Mouse (Mus musculus) right cerebral cortex, postnatal 4 days (tissue): ENCODE data around the gene Tmem138.
A peak's percentile ranks its signal among the peaks of the same experiment; 100 is the strongest.

Experiments
- DNase-seq: peaks from one replicate; pipeline ENCODE4 v3.0.0-alpha.2; 2022

Gene Tmem138

GRCm38 (mm10) chr19:10576690-10577561 is at the start of gene Tmem138, which contains the start of gene Cyb561a3:
Tmem138 (minus strand) TSS chr19:10577362.
Cyb561a3 (plus strand) TSS chr19:10577172.
- DNase-seq: peak; percentile 84

- no peak for DNase-seq
Observed at GRCm38 (mm10) chr19:10608573-10609240, 31.5 kb upstream of the Tmem138 start.

GRCm38 (mm10) chr19:10605901-10606622 is 28.9 kb upstream of the Tmem138 start:
- no peak for DNase-seq

- DNase-seq: peak; percentile 98
Observed at GRCm38 (mm10) chr19:10605293-10605900, 28.2 kb upstream of the Tmem138 start, which contains the start of the genes Ddb1 and Tkfc. Ddb1 (plus strand) TSS chr19:10605327. Tkfc (minus strand) TSS chr19:10605654.

GRCm38 (mm10) chr19:10604534-10604933 is 27.4 kb upstream of the Tmem138 start:
- no peak for DNase-seq

GRCm38 (mm10) chr19:10603660-10604523 is 26.7 kb upstream of the Tmem138 start:
- DNase-seq: no peak

- DNase-seq: peak; percentile 96
Observed at GRCm38 (mm10) chr19:10602787-10603186, 25.6 kb upstream of the Tmem138 start.

GRCm38 (mm10) chr19:10602247-10602769 is 25.1 kb upstream of the Tmem138 start:
- no peak for DNase-seq

- DNase-seq: no peak
Observed at GRCm38 (mm10) chr19:10599648-10600047, 22.5 kb upstream of the Tmem138 start.

- DNase-seq: no peak
Observed at GRCm38 (mm10) chr19:10598188-10598587, 21.0 kb upstream of the Tmem138 start.

GRCm38 (mm10) chr19:10591659-10592377 is 14.7 kb upstream of the Tmem138 start:
- DNase-seq: no peak

- DNase-seq: no peak
Observed at GRCm38 (mm10) chr19:10590301-10590700, 13.1 kb upstream of the Tmem138 start.

- DNase-seq: no peak
Observed at GRCm38 (mm10) chr19:10589127-10589857, 12.1 kb upstream of the Tmem138 start.

GRCm38 (mm10) chr19:10587231-10587630 is 10.1 kb upstream of the Tmem138 start:
- DNase-seq: no peak

- DNase-seq: no peak
Observed at GRCm38 (mm10) chr19:10585112-10585511, 8.0 kb upstream of the Tmem138 start.

GRCm38 (mm10) chr19:10583550-10584146 is 6.5 kb upstream of the Tmem138 start:
- no peak for DNase-seq

- no peak for DNase-seq
Observed at GRCm38 (mm10) chr19:10581984-10582383, 4.8 kb upstream of the Tmem138 start.

GRCm38 (mm10) chr19:10580761-10581160 is 3.6 kb upstream of the Tmem138 start:
- DNase-seq: no peak

- DNase-seq: no peak
Observed at GRCm38 (mm10) chr19:10580102-10580501, 2.9 kb upstream of the Tmem138 start.

GRCm38 (mm10) chr19:10569627-10570026 is 7.5 kb downstream of the Tmem138 start:
- no peak for DNase-seq
